Mouse (Mus musculus): Measurements from ENCODE around the gene Ttc17. TPM values are rescaled to one million over a fixed set of nuclear protein-coding genes. Genes with fewer than 3 reads are reported as not detected.
"Not testable (repeated sequence)": the region's sequence is repeated elsewhere in the genome, so short reads cannot be mapped to it uniquely, and the experiment has no call there.

The Ttc17 gene
- polyA plus RNA-seq, 1 experiment from 2014 or later: 19.7 TPM

GRCm38 (mm10) chr2:94389000-94389399, 17.5 kb downstream of the Ttc17 start:
- no peak overlapping the region for H3K9ac ChIP-seq (ENCODE audit: low read length)
- H3K27ac ChIP-seq (ENCODE audit: low read length): no peak overlapping the region
- no peaks in the 10 kb centered on the region for H3K9me3 ChIP-seq (replicated peaks; ENCODE audit: control insufficient read depth, low read length)
- H3K27me3 ChIP-seq (ENCODE audit: control insufficient read depth, insufficient read depth, low read length): no peaks in the 10 kb centered on the region
- no peaks in the 10 kb centered on the region for H3K4me1 ChIP-seq (ENCODE audit: control insufficient read depth, insufficient read depth, low read length)
- H3K36me3 ChIP-seq (ENCODE audit: control insufficient read depth, insufficient read depth, low read length): no peaks in the 10 kb centered on the region
- 76% methylated on average over 9 of the region's 9 CpGs for WGBS
- ATAC-seq (ENCODE audit: insufficient read depth, low FRiP score): no peak
- H3K4me3 ChIP-seq (replicated peaks; ENCODE audit: low read length): no peak overlapping the region
- no peak overlapping the region for H3K4me2 ChIP-seq (ENCODE audit: low read depth, low read length)

DNA sequence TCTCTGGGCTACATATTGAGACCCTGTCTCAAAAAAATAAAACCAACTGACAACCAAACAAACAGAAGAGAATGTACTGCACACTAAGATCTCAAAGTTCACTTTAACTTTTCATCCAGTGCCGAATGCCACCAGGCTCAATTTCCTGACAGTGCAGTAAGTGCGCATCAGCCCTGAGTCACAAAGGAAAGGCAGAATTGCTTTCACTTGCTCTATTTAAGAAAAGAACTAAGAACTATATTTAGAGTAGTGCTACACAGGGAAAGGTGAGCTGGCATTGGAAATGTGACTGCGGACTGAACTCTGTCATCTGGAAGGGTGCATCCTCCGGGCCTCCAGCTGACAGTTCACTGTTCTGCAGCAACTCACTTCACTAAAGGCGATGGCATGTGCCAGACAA, 18.6 kb downstream of the Ttc17 start:
- Histone ChIP-seq H3K27ac (ENCODE audit: low read length) (no peak overlapping the region), H3K27me3 (ENCODE audit: control insufficient read depth, insufficient read depth, low read length) (no peaks in the 10 kb centered on the region), H3K9ac (ENCODE audit: low read length) (no peak overlapping the region), H3K4me2 (ENCODE audit: low read depth, low read length) (no peak overlapping the region), H3K9me3 (replicated peaks; ENCODE audit: control insufficient read depth, low read length) (no peaks in the 10 kb centered on the region), H3K4me1 (ENCODE audit: control insufficient read depth, insufficient read depth, low read length) (no peaks in the 10 kb centered on the region), H3K4me3 (replicated peaks; ENCODE audit: low read length) (no peak overlapping the region), H3K36me3 (ENCODE audit: control insufficient read depth, insufficient read depth, low read length) (no peaks in the 10 kb centered on the region)
- no peak for ATAC-seq (ENCODE audit: insufficient read depth, low FRiP score)
- 92% methylated on average over 5 of the region's 5 CpGs for WGBS

- not testable (repeated sequence) for H3K27me3 ChIP-seq (ENCODE audit: control insufficient read depth, insufficient read depth, low read length); ATAC-seq (ENCODE audit: insufficient read depth, low FRiP score); H3K36me3 ChIP-seq (ENCODE audit: control insufficient read depth, insufficient read depth, low read length); H3K27ac ChIP-seq (ENCODE audit: low read length); H3K4me3 ChIP-seq (replicated peaks; ENCODE audit: low read length); H3K4me2 ChIP-seq (ENCODE audit: low read depth, low read length); H3K9me3 ChIP-seq (replicated peaks; ENCODE audit: control insufficient read depth, low read length); H3K9ac ChIP-seq (ENCODE audit: low read length); H3K4me1 ChIP-seq (ENCODE audit: control insufficient read depth, insufficient read depth, low read length)
- WGBS: 92% methylated on average over 10 of the region's 10 CpGs
Measured at GRCm38 (mm10) chr2:94384483-94384882, 22.0 kb downstream of the Ttc17 start.

GRCm38 (mm10) chr2:94381057-94381647, 25.3 kb downstream of the Ttc17 start:
- no peaks in the 10 kb centered on the region for H3K27me3 ChIP-seq (ENCODE audit: control insufficient read depth, insufficient read depth, low read length)
- no peak overlapping the region for H3K27ac ChIP-seq (ENCODE audit: low read length)
- no peaks in the 10 kb centered on the region for H3K9me3 ChIP-seq (replicated peaks; ENCODE audit: control insufficient read depth, low read length)
- H3K36me3 ChIP-seq (ENCODE audit: control insufficient read depth, insufficient read depth, low read length): peaks cover 8% of the 10 kb centered on the region; the same call in 1 of the 2 replicates
- no peaks in the 10 kb centered on the region for H3K4me1 ChIP-seq (ENCODE audit: control insufficient read depth, insufficient read depth, low read length)
- ATAC-seq (ENCODE audit: insufficient read depth, low FRiP score): no peak
- H3K4me3 ChIP-seq (replicated peaks; ENCODE audit: low read length): no peak overlapping the region
- H3K9ac ChIP-seq (ENCODE audit: low read length): no peak overlapping the region
- no peak overlapping the region for H3K4me2 ChIP-seq (ENCODE audit: low read depth, low read length)
- 84% methylated on average over 2 of the region's 2 CpGs for WGBS

GRCm38 (mm10) chr2:94378678-94379077, 27.8 kb downstream of the Ttc17 start:
- Histone ChIP-seq H3K27me3 (ENCODE audit: control insufficient read depth, insufficient read depth, low read length) (no peaks in the 10 kb centered on the region), H3K9me3 (replicated peaks; ENCODE audit: control insufficient read depth, low read length) (no peaks in the 10 kb centered on the region), H3K4me2 (ENCODE audit: low read depth, low read length) (no peak overlapping the region), H3K9ac (ENCODE audit: low read length) (no peak overlapping the region), H3K27ac (ENCODE audit: low read length) (no peak overlapping the region), H3K4me3 (replicated peaks; ENCODE audit: low read length) (no peak overlapping the region), H3K36me3 (ENCODE audit: control insufficient read depth, insufficient read depth, low read length) (peaks cover 15% of the 10 kb centered on the region), H3K4me1 (ENCODE audit: control insufficient read depth, insufficient read depth, low read length) (no peaks in the 10 kb centered on the region)
- no peak for ATAC-seq (ENCODE audit: insufficient read depth, low FRiP score)
- 85% methylated on average over 11 of the region's 11 CpGs for WGBS

- H3K27ac ChIP-seq (ENCODE audit: low read length): no peak overlapping the region
- H3K4me1 ChIP-seq (ENCODE audit: control insufficient read depth, insufficient read depth, low read length): no peaks in the 10 kb centered on the region
- H3K27me3 ChIP-seq (ENCODE audit: control insufficient read depth, insufficient read depth, low read length): no peaks in the 10 kb centered on the region
- no peak overlapping the region for H3K4me2 ChIP-seq (ENCODE audit: low read depth, low read length)
- 76% methylated on average over 6 of the region's 6 CpGs for WGBS
- ATAC-seq (ENCODE audit: insufficient read depth, low FRiP score): no peak
- H3K4me3 ChIP-seq (replicated peaks; ENCODE audit: low read length): no peak overlapping the region
- no peaks in the 10 kb centered on the region for H3K9me3 ChIP-seq (replicated peaks; ENCODE audit: control insufficient read depth, low read length)
- H3K9ac ChIP-seq (ENCODE audit: low read length): no peak overlapping the region
- H3K36me3 ChIP-seq (ENCODE audit: control insufficient read depth, insufficient read depth, low read length): peaks cover 23% of the 10 kb centered on the region
Measured at GRCm38 (mm10) chr2:94371093-94371492, 35.4 kb downstream of the Ttc17 start.

- Histone ChIP-seq H3K4me1 (ENCODE audit: control insufficient read depth, insufficient read depth, low read length) (no peaks in the 10 kb centered on the region), H3K4me2 (ENCODE audit: low read depth, low read length) (no peak overlapping the region), H3K27me3 (ENCODE audit: control insufficient read depth, insufficient read depth, low read length) (no peaks in the 10 kb centered on the region), H3K9ac (ENCODE audit: low read length) (no peak overlapping the region), H3K9me3 (replicated peaks; ENCODE audit: control insufficient read depth, low read length) (peaks cover 4% of the 10 kb centered on the region), H3K36me3 (ENCODE audit: control insufficient read depth, insufficient read depth, low read length) (peaks cover 18% of the 10 kb centered on the region), H3K4me3 (replicated peaks; ENCODE audit: low read length) (no peak overlapping the region), H3K27ac (ENCODE audit: low read length) (no peak overlapping the region)
- ATAC-seq (ENCODE audit: insufficient read depth, low FRiP score): no peak
- 94% methylated on average over 6 of the region's 6 CpGs for WGBS
Measured at GRCm38 (mm10) chr2:94363821-94364220, 42.7 kb downstream of the Ttc17 start.

- no peaks in the 10 kb centered on the region for H3K4me1 ChIP-seq (ENCODE audit: control insufficient read depth, insufficient read depth, low read length)
- no peak overlapping the region for H3K27ac ChIP-seq (ENCODE audit: low read length)
- H3K27me3 ChIP-seq (ENCODE audit: control insufficient read depth, insufficient read depth, low read length): no peaks in the 10 kb centered on the region
- no peak overlapping the region for H3K4me3 ChIP-seq (replicated peaks; ENCODE audit: low read length)
- no peak for ATAC-seq (ENCODE audit: insufficient read depth, low FRiP score)
- no peak overlapping the region for H3K9ac ChIP-seq (ENCODE audit: low read length)
- H3K4me2 ChIP-seq (ENCODE audit: low read depth, low read length): no peak overlapping the region
- peaks cover 19% of the 10 kb centered on the region for H3K36me3 ChIP-seq (ENCODE audit: control insufficient read depth, insufficient read depth, low read length)
- H3K9me3 ChIP-seq (replicated peaks; ENCODE audit: control insufficient read depth, low read length): peaks cover 4% of the 10 kb centered on the region
- 60% methylated on average over 4 of the region's 4 CpGs for WGBS
Measured at GRCm38 (mm10) chr2:94360398-94360973, 46.0 kb downstream of the Ttc17 start.

- Histone ChIP-seq H3K27ac (ENCODE audit: low read length) (no peak overlapping the region), H3K9ac (ENCODE audit: low read length) (no peak overlapping the region), H3K4me2 (ENCODE audit: low read depth, low read length) (no peak overlapping the region), H3K4me1 (ENCODE audit: control insufficient read depth, insufficient read depth, low read length) (no peaks in the 10 kb centered on the region), H3K27me3 (ENCODE audit: control insufficient read depth, insufficient read depth, low read length) (no peaks in the 10 kb centered on the region), H3K4me3 (replicated peaks; ENCODE audit: low read length) (no peak overlapping the region), H3K9me3 (replicated peaks; ENCODE audit: control insufficient read depth, low read length) (no peaks in the 10 kb centered on the region), H3K36me3 (ENCODE audit: control insufficient read depth, insufficient read depth, low read length) (no peaks in the 10 kb centered on the region)
- WGBS: 47% methylated on average over 6 of the region's 6 CpGs
- no peak for ATAC-seq (ENCODE audit: insufficient read depth, low FRiP score)
Measured at GRCm38 (mm10) chr2:94348165-94348591, 58.3 kb downstream of the Ttc17 start.
